Mouse (Mus musculus) CH12.LX (cell line): Measurements from ENCODE around the gene Kat7. TPM values are rescaled to one million over a fixed set of nuclear protein-coding genes. Genes with fewer than 3 reads are reported as not detected.

ENCODE experiments used
- DNase-seq: peaks from one replicate; pipeline ENCODE4 v3.0.0-alpha.2; 2013; ENCODE audit errors: extremely low read depth
- H3K27ac ChIP-seq: 2 replicates; pipeline ENCODE4 v1.5.1; 2012; ENCODE audit warnings: low read depth, mild to moderate bottlenecking, control low read depth, moderate library complexity; ENCODE audit not compliant: insufficient read depth
- H3K27me3 ChIP-seq: replicated peaks from 2 replicates; pipeline ENCODE3; 2012; ENCODE audit warnings: inconsistent platforms
- H3K36me3 ChIP-seq, 2 experiments: replicated peaks in 1 of 2; 2 replicates each; pipeline versions ENCODE3 to v1.6.1; 2012; ENCODE audit warnings: inconsistent platforms in 1 of 2, low read length in 1 of 2, mild to moderate bottlenecking in 1 of 2, mixed read lengths in 1 of 2, moderate library complexity in 1 of 2; ENCODE audit not compliant: control insufficient read depth in 1 of 2, insufficient read depth in 1 of 2
- H3K4me1 ChIP-seq, 2 experiments: 2 replicates each; pipeline ENCODE4 v1.6.1; 2012; ENCODE audit warnings: inconsistent platforms in 1 of 2, moderate library complexity in 1 of 2; ENCODE audit not compliant: insufficient read depth in 2 of 2, control insufficient read depth in 1 of 2
- H3K4me2 ChIP-seq: 2 replicates; pipeline ENCODE4 v1.6.1; 2012; ENCODE audit warnings: low read depth, mild to moderate bottlenecking, control low read depth; ENCODE audit not compliant: poor library complexity, insufficient read depth, severe bottlenecking
- H3K4me3 ChIP-seq, 3 experiments: fragments of 150-350 bp in 1 of 3; sonication (generic) in 1 of 3; replicated peaks in 1 of 3; 2 replicates each; pipeline versions ENCODE3 to v1.5.1; 2011 to 2012; ENCODE audit warnings: low read depth in 2 of 3, low read length in 2 of 3, mild to moderate bottlenecking in 2 of 3, moderate library complexity in 2 of 3, control low read depth in 1 of 3, improper control_type of control experiment in 1 of 3, inconsistent platforms in 1 of 3, mixed read lengths in 1 of 3; ENCODE audit not compliant: poor library complexity in 1 of 3
- H3K79me2 ChIP-seq: replicated peaks from 2 replicates; pipeline ENCODE4 v1.6.1; 2012; ENCODE audit warnings: mild to moderate bottlenecking, moderate library complexity; ENCODE audit not compliant: control insufficient read depth, poor library complexity, insufficient read depth, severe bottlenecking; ENCODE audit errors: extremely low read depth
- H3K9ac ChIP-seq: 2 replicates; pipeline ENCODE4 v1.6.1; 2012; ENCODE audit warnings: low read depth, mild to moderate bottlenecking, control low read depth, moderate library complexity; ENCODE audit not compliant: insufficient read depth
- H3K9me3 ChIP-seq: replicated peaks from 2 replicates; pipeline ENCODE3; 2012; ENCODE audit warnings: low read length, inconsistent platforms, mixed read lengths
- BHLHE40 ChIP-seq: IDR thresholded peaks from 2 replicates; pipeline ENCODE4 v1.6.1; 2011; ENCODE audit warnings: mild to moderate bottlenecking, low read depth, low read length, improper control_type of control experiment
- CHD1 ChIP-seq: IDR thresholded peaks from 2 replicates; pipeline ENCODE4 v1.6.1; 2012; ENCODE audit warnings: low read depth, low read length, improper control_type of control experiment, inconsistent platforms
- CHD2 ChIP-seq: IDR thresholded peaks from 2 replicates; pipeline ENCODE4 v1.6.1; 2011; ENCODE audit warnings: low read length, improper control_type of control experiment
- CTCF ChIP-seq, 2 experiments: IDR thresholded peaks in 1 of 2; conservative IDR thresholded peaks in 1 of 2; 2 replicates each; pipeline ENCODE4 v1.5.1; 2011 to 2012; ENCODE audit warnings: low read depth in 2 of 2, low read length in 2 of 2, improper control_type of control experiment in 1 of 2, inconsistent platforms in 1 of 2, mild to moderate bottlenecking in 1 of 2, moderate library complexity in 1 of 2
- E2F4 ChIP-seq: IDR thresholded peaks from 2 replicates; pipeline ENCODE4 v1.6.1; 2011; ENCODE audit warnings: low read depth, low read length, improper control_type of control experiment; ENCODE audit not compliant: insufficient replicate concordance
- ELF1 ChIP-seq: IDR thresholded peaks from 2 replicates; pipeline ENCODE4 v1.6.1; 2014; ENCODE audit warnings: low read depth, mild to moderate bottlenecking, inconsistent platforms, low read length, improper control_type of control experiment
- EP300 ChIP-seq: IDR thresholded peaks from 2 replicates; pipeline ENCODE4 v1.6.1; 2011; ENCODE audit warnings: low read length, improper control_type of control experiment
- ETS1 ChIP-seq: conservative IDR thresholded peaks from 2 replicates; pipeline ENCODE4 v1.6.1; 2012; ENCODE audit warnings: low read depth, mild to moderate bottlenecking, inconsistent platforms, low read length, improper control_type of control experiment, moderate library complexity
- GABPA ChIP-seq: IDR thresholded peaks from 2 replicates; pipeline ENCODE4 v1.6.1; 2012; ENCODE audit warnings: low read depth, low read length, improper control_type of control experiment, inconsistent platforms; ENCODE audit not compliant: insufficient replicate concordance
- JUN ChIP-seq: IDR thresholded peaks from 2 replicates; pipeline ENCODE4 v1.6.1; 2011; ENCODE audit warnings: low read depth, mild to moderate bottlenecking, low read length, improper control_type of control experiment, moderate library complexity; ENCODE audit not compliant: insufficient read depth
- JUND ChIP-seq: conservative IDR thresholded peaks from 2 replicates; pipeline ENCODE4 v1.6.1; 2011; ENCODE audit warnings: low read depth, low read length, improper control_type of control experiment
- KAT2A ChIP-seq: IDR thresholded peaks from 2 replicates; pipeline ENCODE4 v1.6.1; 2012; ENCODE audit warnings: low read length, improper control_type of control experiment, inconsistent platforms; ENCODE audit not compliant: insufficient replicate concordance
- MAFK ChIP-seq: IDR thresholded peaks from 2 replicates; pipeline ENCODE4 v1.6.1; 2011; ENCODE audit warnings: low read length, improper control_type of control experiment; ENCODE audit not compliant: insufficient replicate concordance
- MAX ChIP-seq: IDR thresholded peaks from 2 replicates; pipeline ENCODE4 v1.6.1; 2011; ENCODE audit warnings: low read length, improper control_type of control experiment
- MAZ ChIP-seq: IDR thresholded peaks from 2 replicates; pipeline ENCODE4 v1.6.1; 2012; ENCODE audit warnings: low read depth, mild to moderate bottlenecking, inconsistent platforms, low read length, improper control_type of control experiment, moderate library complexity
- MEF2A ChIP-seq: IDR thresholded peaks from 2 replicates; pipeline ENCODE4 v1.6.1; 2014; ENCODE audit warnings: low read depth, mild to moderate bottlenecking, inconsistent platforms, low read length, improper control_type of control experiment, borderline replicate concordance
- MXI1 ChIP-seq: IDR thresholded peaks from 2 replicates; pipeline ENCODE4 v1.6.1; 2011; ENCODE audit warnings: mild to moderate bottlenecking, low read depth, low read length, improper control_type of control experiment
- MYC ChIP-seq: IDR thresholded peaks from 2 replicates; pipeline ENCODE4 v1.6.1; 2011; ENCODE audit warnings: low read depth, mild to moderate bottlenecking, improper control_type of control experiment, low read length
- NELFE ChIP-seq: IDR thresholded peaks from 2 replicates; pipeline ENCODE4 v1.6.1; 2011; ENCODE audit warnings: low read depth, low read length, improper control_type of control experiment
- PAX5 ChIP-seq: IDR thresholded peaks from 2 replicates; pipeline ENCODE4 v1.6.1; 2012; ENCODE audit warnings: low read length, inconsistent platforms, mixed read lengths
- POLR2AphosphoS2 ChIP-seq: IDR thresholded peaks from 2 replicates; pipeline ENCODE4 v1.6.1; 2011; ENCODE audit warnings: low read depth, low read length, improper control_type of control experiment
- RCOR1 ChIP-seq: conservative IDR thresholded peaks from 2 replicates; pipeline ENCODE4 v1.6.1; 2012; ENCODE audit warnings: low read depth, mild to moderate bottlenecking, inconsistent platforms, low read length, improper control_type of control experiment
- SIN3A ChIP-seq: IDR thresholded peaks from 2 replicates; pipeline ENCODE4 v1.6.1; 2012; ENCODE audit warnings: low read length, improper control_type of control experiment, inconsistent platforms
- SMC3 ChIP-seq: IDR thresholded peaks from 2 replicates; pipeline ENCODE4 v1.6.1; 2011; ENCODE audit warnings: low read depth, low read length, improper control_type of control experiment
- TBP ChIP-seq: conservative IDR thresholded peaks from 2 replicates; pipeline ENCODE4 v1.6.1; 2011; ENCODE audit warnings: low read depth, low read length, improper control_type of control experiment
- TCF12 ChIP-seq: IDR thresholded peaks from 2 replicates; pipeline ENCODE4 v1.6.1; 2014; ENCODE audit warnings: low read depth, mild to moderate bottlenecking, inconsistent platforms, low read length, improper control_type of control experiment
- USF1 ChIP-seq: IDR thresholded peaks from 2 replicates; pipeline ENCODE4 v1.6.1; 2014; ENCODE audit warnings: low read depth, mild to moderate bottlenecking, inconsistent platforms, low read length, improper control_type of control experiment
- USF2 ChIP-seq: conservative IDR thresholded peaks from 2 replicates; pipeline ENCODE4 v1.6.1; 2011; ENCODE audit warnings: low read depth, low read length, improper control_type of control experiment
- ZC3H11A ChIP-seq: IDR thresholded peaks from 2 replicates; pipeline ENCODE4 v1.6.1; 2012; ENCODE audit warnings: low read depth, mild to moderate bottlenecking, inconsistent platforms, low read length, improper control_type of control experiment
- ZKSCAN1 ChIP-seq: IDR thresholded peaks from 2 replicates; pipeline ENCODE4 v1.6.1; 2012; ENCODE audit warnings: low read depth, inconsistent platforms, low read length, improper control_type of control experiment, borderline replicate concordance
- ZMIZ1 ChIP-seq: IDR thresholded peaks from 2 replicates; pipeline ENCODE4 v1.6.1; 2012; ENCODE audit warnings: low read depth, mild to moderate bottlenecking, inconsistent platforms, low read length, improper control_type of control experiment
- ZNF384 ChIP-seq: IDR thresholded peaks from 2 replicates; pipeline ENCODE4 v1.6.1; 2012; ENCODE audit warnings: low read depth, low read length, improper control_type of control experiment, inconsistent platforms
- dilution Hi-C: fragments of 300-500 bp; cut with MboI; formaldehyde crosslinking; loops from 2 replicates; pipeline ENCODE4 v1.14.3; 2020; ENCODE audit warnings: low sequenced_read_pairs; ENCODE audit not compliant: extremely low pct_unique_long_range_greater_than_20kb, extremely low pct_ligation_motif_present
- in situ Hi-C: fragments of 300-500 bp; cut with MboI; formaldehyde crosslinking; loops from 3 replicates; pipeline ENCODE4 v1.14.3; 2019; ENCODE audit warnings: low sequenced_read_pairs, low pct_ligation_motif_present, low pct_unique_long_range_greater_than_20kb, mixed read lengths
- polyA plus RNA-seq: library from polyadenylated mRNA; unstranded; fragments of >175 nt; gene quantifications from 2 replicates; pipeline ENCODE4 v1.2.1, GENCODE M21; 2012; ENCODE audit warnings: low read depth; ENCODE audit not compliant: insufficient read length
- total RNA-seq, 2 experiments: library from RNA; depleted of rRNA; stranded (reverse); fragments of 300-350 nt in 1 of 2; fragments of >200 nt in 1 of 2; gene quantifications; 2 replicates each; pipeline ENCODE4 v1.2.3; 2012 to 2014

Kat7 gene
- total and polyA plus RNA-seq, 3 experiments: 59.5 to 90.2 (median 66.7) TPM

- H3K27me3 ChIP-seq: peaks cover 26% of the 10 kb centered on the region
- in situ Hi-C loops (no loop called here), dilution Hi-C loops (no loop called here)
- H3K9ac ChIP-seq: no peak overlapping the region
- H3K4me2 ChIP-seq: no peak overlapping the region
- no peak overlapping the region for H3K4me3 ChIP-seq
- DNase-seq: no peak
- no peaks in the 10 kb centered on the region for H3K36me3 ChIP-seq
- no peaks in the 10 kb centered on the region for H3K9me3 ChIP-seq
- H3K79me2 ChIP-seq: no peaks in the 10 kb centered on the region
- no peak overlapping the region for H3K27ac ChIP-seq
- TF ChIP-seq SMC3 (no peak), CTCF (conservative IDR thresholded peaks at IDR 0.05 in 1 of 2, IDR thresholded peaks at IDR 0.05 in 1 of 2; ENCODE audit: low read depth in 2 of 2, low read length in 2 of 2) (peak in 1 of 2 experiments; percentile 27; a peak in 1 of 4 replicates), POLR2AphosphoS2 (no peak)
- peaks cover 22 to 27% of the 10 kb centered on the region in 2 experiments for H3K4me1 ChIP-seq
These were observed 42.6 kb upstream of the Kat7 start for GRCm38 (mm10) chr11:95352686-95353085.

- Histone ChIP-seq H3K9ac (no peak overlapping the region), H3K4me1 (peaks cover 22 to 24% of the 10 kb centered on the region in 2 experiments), H3K79me2 (no peaks in the 10 kb centered on the region), H3K27ac (no peak overlapping the region), H3K27me3 (peaks cover 15% of the 10 kb centered on the region), H3K36me3 (no peaks in the 10 kb centered on the region), H3K9me3 (no peaks in the 10 kb centered on the region), H3K4me3 (no peak overlapping the region), H3K4me2 (no peak overlapping the region)
- no peak for DNase-seq
- TF ChIP-seq JUN (no peak), ZKSCAN1 (no peak), MYC (no peak), KAT2A (no peak), SMC3 (no peak), MAFK (no peak), TBP (no peak), MAZ (no peak), MXI1 (no peak), E2F4 (no peak), BHLHE40 (peak; percentile 71), POLR2AphosphoS2 (no peak), MEF2A (peak; percentile 60; the same call in 1 of the 2 replicates), CHD2 (no peak), ELF1 (no peak), ZC3H11A (no peak), ZNF384 (no peak), ZMIZ1 (no peak), GABPA (no peak), MAX (no peak), EP300 (peak; percentile 37; the same call in 1 of the 2 replicates), USF1 (peak; percentile 73), TCF12 (peak; percentile 63; the same call in 1 of the 2 replicates), USF2 (peak; percentile 50), CTCF (conservative IDR thresholded peaks at IDR 0.05 in 1 of 2, IDR thresholded peaks at IDR 0.05 in 1 of 2; ENCODE audit: low read depth in 2 of 2, low read length in 2 of 2) (no peak), ETS1 (peak; percentile 36; the same call in 1 of the 2 replicates), JUND (no peak), SIN3A (no peak), PAX5 (no peak), NELFE (no peak), RCOR1 (no peak), CHD1 (no peak)
- dilution Hi-C loops (no loop called here), in situ Hi-C loops (no loop called here)
These were observed 40.9 kb upstream of the Kat7 start for GRCm38 (mm10) chr11:95350960-95351359.
